Mouse (Mus musculus) v-Abl transformed pro-B cells (cell line): ENCODE measurements around the gene Aldh1a1.
"Not testable (repeated sequence)": the region's sequence is repeated elsewhere in the genome, so short reads cannot be mapped to it uniquely, and the experiment has no call there.

Source experiments
- in situ Hi-C, 2 experiments: fragments of 400-800 bp; cut with MboI; formaldehyde crosslinking; loops; one replicate each; pipeline ENCODE4 v1.15.1; 2025; ENCODE audit not compliant: unreplicated experiment in 2 of 2

Aldh1a1 gene

DNA sequence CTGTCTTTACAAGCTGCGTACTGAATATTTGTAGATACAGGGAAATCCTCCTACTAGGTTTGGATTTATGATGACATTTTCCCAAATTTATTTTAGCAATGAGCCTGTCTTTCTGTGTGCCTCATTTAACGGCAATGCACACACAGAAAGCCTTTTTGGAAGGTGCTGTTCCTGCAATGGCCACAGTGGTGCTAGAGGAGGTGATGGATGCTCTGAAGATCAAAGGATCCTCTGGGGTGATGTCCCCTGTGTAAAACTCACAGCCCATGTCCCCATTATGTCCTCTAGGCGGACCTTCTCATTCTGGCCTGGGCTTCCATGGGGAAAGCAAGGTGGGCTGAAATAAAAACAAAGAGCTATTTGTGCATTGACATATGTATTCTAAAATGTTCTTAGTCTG is 151.8 kb downstream of the Aldh1a1 start:
- in situ Hi-C loops: no loop called here

DNA sequence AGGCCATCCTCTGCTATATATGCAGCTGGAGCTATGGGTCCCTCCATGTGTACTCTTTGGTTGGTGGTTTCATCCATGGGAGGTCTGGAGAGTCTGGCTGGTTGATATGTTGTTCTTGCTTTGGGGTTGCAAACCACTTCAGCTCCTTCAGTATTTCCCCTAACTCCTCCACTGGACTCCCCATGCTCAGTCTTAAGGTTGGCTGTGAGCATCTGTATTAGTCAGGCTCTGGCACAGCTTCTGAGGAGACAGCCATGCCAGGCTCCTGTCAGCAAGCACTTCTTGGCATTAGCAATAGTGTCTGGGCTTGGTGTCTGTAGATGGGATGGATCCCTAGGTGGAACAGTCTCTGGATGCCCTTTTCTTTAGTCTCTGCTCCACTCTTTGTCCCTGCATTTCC is 155.0 kb downstream of the Aldh1a1 start:
- in situ Hi-C loops: not testable (repeated sequence)

DNA sequence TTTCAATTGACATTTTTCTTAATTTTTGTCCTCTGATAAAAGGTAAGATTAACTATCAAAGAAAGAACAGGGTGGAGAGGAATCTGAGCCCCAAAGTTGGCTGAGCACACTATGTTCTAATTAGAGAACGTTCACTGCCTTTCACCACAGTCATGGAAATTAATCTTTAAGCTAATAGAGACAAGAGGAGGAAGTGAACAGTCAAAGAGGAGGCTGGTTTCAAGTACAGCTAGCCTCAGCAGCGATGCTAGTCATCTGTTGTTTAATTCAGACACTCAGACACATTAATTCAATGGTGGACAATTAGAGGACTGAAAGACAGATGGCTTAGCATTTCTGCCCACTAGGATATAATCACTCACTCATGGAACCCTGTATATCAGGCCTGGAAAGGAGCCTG is 157.5 kb downstream of the Aldh1a1 start:
- in situ Hi-C loops: no loop called here

DNA sequence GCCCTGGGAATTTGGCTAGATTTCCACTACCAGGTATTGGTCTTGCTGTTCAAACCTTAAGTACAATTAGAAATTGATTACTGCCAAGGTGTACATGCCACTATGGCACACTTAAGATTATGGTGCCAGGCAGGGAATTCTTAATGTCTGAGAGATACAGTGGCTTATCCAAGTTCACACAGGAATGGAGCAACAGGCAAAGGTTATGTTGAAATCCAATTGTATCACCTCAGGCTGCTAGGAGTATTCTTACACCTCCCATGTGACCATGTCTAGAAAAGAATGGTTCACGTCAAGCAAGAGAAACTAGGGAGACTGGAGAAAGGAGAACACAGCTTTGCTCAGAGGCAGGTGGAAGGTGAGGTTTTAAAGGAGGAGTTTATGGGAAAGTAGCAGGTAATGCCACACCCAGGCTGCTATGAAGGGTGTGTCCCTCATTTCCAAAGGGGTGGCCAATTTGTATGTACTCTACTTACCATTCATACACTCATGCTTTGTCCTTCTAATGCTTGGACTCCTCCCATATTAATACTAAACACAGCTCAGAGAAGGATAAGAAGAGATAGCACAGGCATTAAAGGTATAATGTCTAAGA is 160.7 kb downstream of the Aldh1a1 start:
- in situ Hi-C loops: no loop called here

DNA sequence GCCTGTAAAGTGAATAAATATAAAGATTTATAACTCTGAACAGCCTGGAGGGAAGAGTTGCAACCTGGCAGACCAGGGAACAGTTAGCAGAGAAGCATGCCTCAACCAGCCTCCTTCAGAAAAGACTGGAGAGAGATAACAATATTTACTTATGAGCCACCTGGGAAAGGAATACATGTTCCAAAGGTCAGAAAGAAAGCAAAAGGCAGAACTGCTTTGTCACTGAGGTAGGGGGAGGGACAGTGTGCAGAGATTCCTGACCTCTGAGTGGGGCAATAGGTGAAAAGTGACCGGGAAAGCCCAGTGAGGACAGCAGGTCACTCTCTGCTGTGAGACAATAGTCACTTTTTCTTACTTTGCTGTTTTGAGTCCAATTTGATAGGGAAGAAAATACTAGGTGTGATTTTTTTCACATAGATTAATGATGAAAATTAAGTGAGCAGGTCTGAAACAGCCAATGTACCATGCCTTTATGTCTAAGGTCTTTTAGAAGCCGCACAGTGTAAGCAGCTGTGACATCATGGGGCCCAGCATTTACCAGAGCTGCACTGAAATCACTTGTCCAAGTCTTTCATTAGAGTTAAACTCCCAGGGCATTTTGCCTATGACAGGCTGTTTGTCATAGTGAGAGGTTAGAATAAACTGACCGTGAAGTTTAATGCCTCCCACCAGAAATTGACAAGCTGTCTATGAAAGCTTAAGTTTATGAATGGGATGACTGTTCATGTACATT is 161.8 kb downstream of the Aldh1a1 start:
- in situ Hi-C loops: no loop called here

DNA sequence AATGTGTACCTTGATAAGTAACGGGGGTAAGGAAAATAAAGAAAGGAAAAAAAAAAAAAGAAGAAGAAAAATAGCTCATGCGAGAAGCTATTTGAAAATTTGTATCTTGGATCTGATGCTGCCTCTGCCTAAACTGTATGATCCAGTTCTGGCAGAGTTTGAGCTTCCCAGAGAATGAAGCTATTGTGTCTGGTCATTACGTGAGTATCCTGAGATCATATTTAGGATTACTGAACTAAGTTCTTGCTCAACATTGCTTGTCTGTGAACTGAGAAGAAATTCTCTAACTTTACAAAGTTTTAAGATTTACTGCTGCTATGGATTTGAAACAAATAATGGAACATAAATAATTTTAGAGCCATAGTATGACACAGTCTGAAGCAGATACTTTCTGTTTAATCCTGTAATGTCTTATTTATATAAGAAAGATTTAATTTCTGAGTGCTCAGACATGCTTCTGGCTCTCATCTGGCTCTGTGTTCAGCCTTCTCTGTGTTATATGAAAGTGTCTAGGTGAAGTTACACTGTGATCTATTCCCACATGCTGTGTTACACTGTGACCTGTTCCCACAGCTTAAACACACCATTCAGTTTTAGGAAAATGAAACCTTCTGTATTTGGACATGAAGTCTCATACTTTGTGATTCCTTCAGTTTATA is 185.3 kb downstream of the Aldh1a1 start:
- in situ Hi-C loops: no loop called here
